Mouse (Mus musculus): Measurements from ENCODE around the gene Plscr1. TPM values are rescaled to one million over a fixed set of nuclear protein-coding genes. Genes with fewer than 3 reads are reported as not detected.

Gene Plscr1
- polyA plus RNA-seq, 1 experiment = 6.9 TPM

DNA sequence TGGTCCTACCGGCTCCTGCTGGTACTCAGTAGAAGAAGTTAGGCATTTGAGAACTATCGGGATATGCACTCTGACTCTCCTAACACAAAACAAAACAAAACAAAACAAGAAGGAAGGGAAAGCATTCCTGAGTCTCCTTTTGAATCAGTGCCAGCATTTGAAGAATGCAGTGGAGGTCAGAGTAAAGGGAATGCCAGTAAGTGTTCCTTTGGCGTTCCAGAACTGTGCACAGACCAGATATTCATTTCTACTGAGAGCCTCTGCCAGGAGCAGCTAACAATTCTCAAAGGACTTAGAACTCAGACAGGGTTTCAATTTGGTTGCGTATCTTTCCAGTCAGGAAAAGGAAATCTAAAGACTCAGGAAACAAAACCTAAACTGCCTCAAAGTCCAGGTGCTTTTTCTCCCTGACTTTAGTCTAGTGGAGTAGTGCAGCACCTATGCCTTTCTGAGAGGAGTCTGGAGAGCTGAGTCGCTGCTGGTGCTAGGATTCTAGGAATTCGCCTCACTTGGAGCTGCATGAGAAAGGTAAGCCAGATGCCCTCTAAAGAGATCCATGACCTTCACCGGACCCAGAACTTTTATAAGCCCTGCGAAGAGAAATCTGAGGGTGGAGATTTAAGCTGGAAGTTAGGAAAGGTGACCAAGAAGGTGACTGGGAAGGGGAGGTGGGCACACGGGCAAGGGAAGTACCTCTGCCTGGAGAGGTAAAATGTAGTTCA is 26.1 kb downstream of the Plscr1 start, which contains the start of gene Plscr2:
Gene Plscr2, plus strand, starts transcription at position 117 of the 722 bp plus-strand sequence.
- no peaks in the 10 kb centered on the region for H3K36me3 ChIP-seq (ENCODE audit: control insufficient read depth, insufficient read depth, low read length)
- H3K4me3 ChIP-seq (ENCODE audit: control insufficient read depth, insufficient read depth, low read length) = no peak within 1 kb of the TSS
- H3K27me3 ChIP-seq (ENCODE audit: control insufficient read depth, insufficient read depth, low read length) = no peaks in the 10 kb centered on the region
- peaks cover 2% of the 10 kb centered on the region for H3K4me1 ChIP-seq (replicated peaks; ENCODE audit: control insufficient read depth, insufficient read depth, low read length)
- WGBS = 88% methylated on average over 9 of the region's 9 CpGs
- no peak within 1 kb of the TSS for H3K27ac ChIP-seq (ENCODE audit: control insufficient read depth, insufficient read depth, low read length)
- TF ChIP-seq POLR2A (IDR thresholded peaks at IDR 0.05; ENCODE audit: control insufficient read depth, extremely low read depth, insufficient read depth, low read length, poor library complexity) = no peak
- TF ChIP-seq CTCF (IDR thresholded peaks at IDR 0.05; ENCODE audit: borderline replicate concordance, control insufficient read depth, extremely low read depth, insufficient read depth, low read length, poor library complexity) = no peak
- DNase-seq = no peak

GRCm38 (mm10) chr9:92276360-92276759 is 26.8 kb downstream of the Plscr1 start:
- TF ChIP-seq CTCF (IDR thresholded peaks at IDR 0.05; ENCODE audit: borderline replicate concordance, control insufficient read depth, extremely low read depth, insufficient read depth, low read length, poor library complexity) (no peak), POLR2A (IDR thresholded peaks at IDR 0.05; ENCODE audit: control insufficient read depth, extremely low read depth, insufficient read depth, low read length, poor library complexity) (no peak)
- H3K4me3 ChIP-seq (ENCODE audit: control insufficient read depth, insufficient read depth, low read length) = no peak overlapping the region
- H3K27me3 ChIP-seq (ENCODE audit: control insufficient read depth, insufficient read depth, low read length) = no peaks in the 10 kb centered on the region
- 96% methylated on average over 7 of the region's 7 CpGs for WGBS
- peaks cover 2% of the 10 kb centered on the region for H3K4me1 ChIP-seq (replicated peaks; ENCODE audit: control insufficient read depth, insufficient read depth, low read length)
- H3K36me3 ChIP-seq (ENCODE audit: control insufficient read depth, insufficient read depth, low read length) = no peaks in the 10 kb centered on the region
- H3K27ac ChIP-seq (ENCODE audit: control insufficient read depth, insufficient read depth, low read length) = no peak overlapping the region
- DNase-seq = no peak

- WGBS = 56% methylated on average over 1 of the region's 1 CpGs
- Histone ChIP-seq H3K27ac (ENCODE audit: control insufficient read depth, insufficient read depth, low read length) (no peak overlapping the region), H3K4me1 (replicated peaks; ENCODE audit: control insufficient read depth, insufficient read depth, low read length) (no peaks in the 10 kb centered on the region), H3K36me3 (ENCODE audit: control insufficient read depth, insufficient read depth, low read length) (no peaks in the 10 kb centered on the region), H3K27me3 (ENCODE audit: control insufficient read depth, insufficient read depth, low read length) (no peaks in the 10 kb centered on the region), H3K4me3 (ENCODE audit: control insufficient read depth, insufficient read depth, low read length) (no peak overlapping the region)
- no peak for TF ChIP-seq CTCF (IDR thresholded peaks at IDR 0.05; ENCODE audit: borderline replicate concordance, control insufficient read depth, extremely low read depth, insufficient read depth, low read length, poor library complexity)
- no peak for TF ChIP-seq POLR2A (IDR thresholded peaks at IDR 0.05; ENCODE audit: control insufficient read depth, extremely low read depth, insufficient read depth, low read length, poor library complexity)
- no peak for DNase-seq
These were observed 30.5 kb downstream of the Plscr1 start for GRCm38 (mm10) chr9:92280048-92280447.

GRCm38 (mm10) chr9:92282563-92283171 is 33.1 kb downstream of the Plscr1 start:
- Histone ChIP-seq H3K27me3 (ENCODE audit: control insufficient read depth, insufficient read depth, low read length) (no peaks in the 10 kb centered on the region), H3K4me1 (replicated peaks; ENCODE audit: control insufficient read depth, insufficient read depth, low read length) (no peaks in the 10 kb centered on the region), H3K4me3 (ENCODE audit: control insufficient read depth, insufficient read depth, low read length) (no peak overlapping the region), H3K27ac (ENCODE audit: control insufficient read depth, insufficient read depth, low read length) (no peak overlapping the region), H3K36me3 (ENCODE audit: control insufficient read depth, insufficient read depth, low read length) (no peaks in the 10 kb centered on the region)
- 85% methylated on average over 7 of the region's 7 CpGs for WGBS
- TF ChIP-seq POLR2A (IDR thresholded peaks at IDR 0.05; ENCODE audit: control insufficient read depth, extremely low read depth, insufficient read depth, low read length, poor library complexity) = no peak
- no peak for TF ChIP-seq CTCF (IDR thresholded peaks at IDR 0.05; ENCODE audit: borderline replicate concordance, control insufficient read depth, extremely low read depth, insufficient read depth, low read length, poor library complexity)
- DNase-seq = no peak

- no peaks in the 10 kb centered on the region for H3K36me3 ChIP-seq (ENCODE audit: control insufficient read depth, insufficient read depth, low read length)
- no peak overlapping the region for H3K4me3 ChIP-seq (ENCODE audit: control insufficient read depth, insufficient read depth, low read length)
- H3K27me3 ChIP-seq (ENCODE audit: control insufficient read depth, insufficient read depth, low read length) = no peaks in the 10 kb centered on the region
- no peak overlapping the region for H3K27ac ChIP-seq (ENCODE audit: control insufficient read depth, insufficient read depth, low read length)
- TF ChIP-seq CTCF (IDR thresholded peaks at IDR 0.05; ENCODE audit: borderline replicate concordance, control insufficient read depth, extremely low read depth, insufficient read depth, low read length, poor library complexity) (no peak), POLR2A (IDR thresholded peaks at IDR 0.05; ENCODE audit: control insufficient read depth, extremely low read depth, insufficient read depth, low read length, poor library complexity) (no peak)
- no peak for DNase-seq
- 10% methylated on average over 3 of the region's 3 CpGs for WGBS
- no peaks in the 10 kb centered on the region for H3K4me1 ChIP-seq (replicated peaks; ENCODE audit: control insufficient read depth, insufficient read depth, low read length)
These were observed 40.1 kb downstream of the Plscr1 start for GRCm38 (mm10) chr9:92289675-92290074.

DNA sequence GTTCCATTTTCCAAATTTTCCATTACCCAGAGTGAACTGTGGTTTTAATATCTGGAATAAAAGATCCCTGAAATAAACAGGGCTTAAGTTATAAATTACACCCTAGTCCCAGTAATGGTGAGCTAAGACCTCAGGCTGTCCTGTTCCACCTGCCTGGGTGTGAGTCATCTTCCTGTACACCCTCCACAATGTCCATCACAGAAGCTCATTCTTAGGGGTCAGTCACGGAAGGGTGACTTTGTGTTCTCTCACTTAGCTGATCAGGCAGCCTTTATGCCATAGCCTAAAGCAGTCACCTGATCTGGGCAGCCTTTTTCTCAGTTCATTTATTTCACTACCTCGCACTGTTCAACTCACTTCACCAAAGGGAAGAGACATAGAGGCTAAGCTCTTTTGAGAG is 42.6 kb downstream of the Plscr1 start:
- Histone ChIP-seq H3K4me1 (replicated peaks; ENCODE audit: control insufficient read depth, insufficient read depth, low read length) (no peaks in the 10 kb centered on the region), H3K27me3 (ENCODE audit: control insufficient read depth, insufficient read depth, low read length) (no peaks in the 10 kb centered on the region), H3K27ac (ENCODE audit: control insufficient read depth, insufficient read depth, low read length) (no peak overlapping the region), H3K4me3 (ENCODE audit: control insufficient read depth, insufficient read depth, low read length) (no peak overlapping the region), H3K36me3 (ENCODE audit: control insufficient read depth, insufficient read depth, low read length) (no peaks in the 10 kb centered on the region)
- DNase-seq = no peak
- 87% methylated on average over 2 of the region's 2 CpGs for WGBS
- TF ChIP-seq POLR2A (IDR thresholded peaks at IDR 0.05; ENCODE audit: control insufficient read depth, extremely low read depth, insufficient read depth, low read length, poor library complexity) = no peak
- TF ChIP-seq CTCF (IDR thresholded peaks at IDR 0.05; ENCODE audit: borderline replicate concordance, control insufficient read depth, extremely low read depth, insufficient read depth, low read length, poor library complexity) = no peak
